Mouse (Mus musculus) spleen, adult 2 months (tissue): Measurements from ENCODE around the gene Stam.

Experiments
- CTCF ChIP-seq: fragments of 200-500 bp; IDR thresholded peaks from 2 replicates; pipeline ENCODE4 v1.5.1; 2011; ENCODE audit warnings: mild to moderate bottlenecking, inconsistent platforms; ENCODE audit not compliant: insufficient read depth, insufficient read length, insufficient replicate concordance; ENCODE audit errors: extremely low read depth
- POLR2A ChIP-seq: fragments of 200-500 bp; IDR thresholded peaks from 2 replicates; pipeline ENCODE4 v1.6.1; 2011; ENCODE audit warnings: low read depth, low read length, inconsistent platforms

- no peak for TF ChIP-seq CTCF
- TF ChIP-seq POLR2A: no peak
Measured at GRCm38 (mm10) chr2:14127629-14128028, 53.7 kb downstream of the Stam start.
